Mouse (Mus musculus): ENCODE measurements at regions not wholly inside any gene's neighbourhood (a gene's known extent, or its start where the extent isn't known, plus 50 kb on each side); places are given as distances from the start of the nearest gene placed in this dataset.

- no peak for DNase-seq
These were observed 64.0 kb downstream of the Il9r start for GRCm38 (mm10) chr11:32136066-32136465.

GRCm38 (mm10) chr11:32133996-32134395 is 66.1 kb downstream of the Il9r start:
- DNase-seq = no peak

- DNase-seq = peak; percentile 41
These were observed 68.0 kb downstream of the Il9r start for GRCm38 (mm10) chr11:32132008-32132615.

GRCm38 (mm10) chr11:32128551-32128950 is 71.5 kb downstream of the Il9r start:
- DNase-seq = no peak

- no peak for DNase-seq
These were observed 72.1 kb downstream of the Il9r start for GRCm38 (mm10) chr11:32128018-32128417.

GRCm38 (mm10) chr11:32127401-32127817 is 72.7 kb downstream of the Il9r start:
- no peak for DNase-seq

GRCm38 (mm10) chr11:32126786-32127185 is 73.3 kb downstream of the Il9r start:
- no peak for DNase-seq

GRCm38 (mm10) chr11:32126311-32126698 is 73.8 kb downstream of the Il9r start:
- no peak for DNase-seq

- DNase-seq = peak; percentile 27
These were observed 74.3 kb downstream of the Il9r start for GRCm38 (mm10) chr11:32125586-32126310.

GRCm38 (mm10) chr11:32120596-32120995 is 79.5 kb downstream of the Il9r start:
- DNase-seq = no peak

- DNase-seq = peak; percentile 67
These were observed 81.0 kb downstream of the Il9r start for GRCm38 (mm10) chr11:32118844-32119629.

- DNase-seq = no peak
These were observed 82.1 kb downstream of the Il9r start for GRCm38 (mm10) chr11:32117930-32118329.

- DNase-seq = peak; percentile 89
These were observed 86.8 kb downstream of the Il9r start for GRCm38 (mm10) chr11:32113118-32113826.

GRCm38 (mm10) chr11:32112521-32112920 is 87.6 kb downstream of the Il9r start:
- peak; percentile 28 for DNase-seq

GRCm38 (mm10) chr11:32111841-32112240 is 88.2 kb downstream of the Il9r start:
- no peak for DNase-seq

- DNase-seq = no peak
These were observed 90.2 kb downstream of the Il9r start for GRCm38 (mm10) chr11:32109911-32110310.
